Mouse (Mus musculus) ES-Bruce4 (cell line): ENCODE data around the gene Dapk2.

Experiments used
- CTCF ChIP-seq: IDR thresholded peaks from one replicate; pipeline ENCODE4 v1.8.1; 2011; ENCODE audit warnings: low read depth, low read length
- POLR2A ChIP-seq: IDR thresholded peaks from one replicate; pipeline ENCODE4 v1.8.1; 2011; ENCODE audit warnings: low read length; ENCODE audit not compliant: insufficient read depth

GRCm38 (mm10) chr9:66157958-66158830, at the start of gene Dapk2:
- no peak for TF ChIP-seq POLR2A
- peak; percentile 44 for TF ChIP-seq CTCF
